Comparison of ENCODE assay signal across 11 mouse cellular contexts in the genomic region with DNA sequence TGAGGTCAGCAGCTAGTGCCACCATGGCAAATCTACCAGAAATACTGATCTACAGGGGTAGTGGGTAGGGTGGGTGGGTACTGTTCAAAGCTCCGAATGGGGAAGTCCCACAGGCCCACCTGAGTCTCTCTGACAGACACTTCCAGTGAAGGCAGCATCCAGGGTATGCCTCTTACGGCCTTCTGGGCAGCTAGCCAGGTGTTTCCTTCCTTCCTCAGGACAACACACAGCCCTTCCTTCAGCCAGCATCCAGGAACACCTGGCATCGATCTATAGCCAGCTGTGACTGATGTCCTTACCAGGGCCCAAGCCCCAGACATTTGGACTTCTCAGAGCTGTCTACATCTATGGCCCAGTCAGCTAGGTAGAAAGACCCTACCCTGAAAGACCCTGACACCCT. TPM values are rescaled to one million over a fixed set of nuclear protein-coding genes. Genes with fewer than 3 reads are reported as not detected.
DNase-seq lines count a peak whose midpoint lies in the region; ATAC-seq and TF ChIP-seq lines count a peak whose summit lies in the region.
"Had no signal": no experiment of that assay in that cellular context is flagged by ENCODE, and none has a peak within 500 bp of the region (broad histone marks: within the 10 kb centered on the region; RNA-seq: fewer than 3 reads in every experiment).

No protein-coding gene starts in this region.

- no peak for ATAC-seq in stomach, postnatal 0 days (ENCODE audit: low FRiP score, low TSS enrichment)

- no peak overlapping the region for H3K4me3 ChIP-seq in stomach, postnatal 0 days (ENCODE audit: low read depth, low read length)
- H3K4me3 ChIP-seq in hindbrain, embryonic 10.5 days, result no peak overlapping the region
- H3K4me3 ChIP-seq: hindbrain, embryonic 15.5 days; lung, embryonic 15.5 days had no signal

- H3K27me3 ChIP-seq in stomach, postnatal 0 days (ENCODE audit: control insufficient read depth, insufficient read depth, low read length), result no peaks in the 10 kb centered on the region
- peaks cover 4% of the 10 kb centered on the region; the same call in 1 of the 2 replicates for H3K27me3 ChIP-seq in hindbrain, embryonic 10.5 days (ENCODE audit: insufficient read depth, poor library complexity, severe bottlenecking)
- H3K27me3 ChIP-seq: hindbrain, embryonic 15.5 days; lung, embryonic 15.5 days had no signal

- peak; percentile 37 to 65 for DNase-seq in heart, adult 9 months (ENCODE audit: low spot score in 2 of 2)
- DNase-seq in heart, adult 8-10 months (ENCODE audit: low spot score), result no peak
- peak; percentile 8 for DNase-seq in thymus, postnatal 4 days
- no peak for DNase-seq in thymus, adult 18-20 months
- peak; percentile 71 for DNase-seq in kidney, postnatal 10 days
- DNase-seq in stomach, postnatal 0 days (ENCODE audit: low spot score), result peak; percentile 15
- DNase-seq in hindbrain, embryonic 10.5 days (ENCODE audit: low spot score), result no peak
- no peak for DNase-seq in thymus, postnatal 10 days (ENCODE audit: low spot score in 2 of 2)

- no peaks in the 10 kb centered on the region for H3K9me3 ChIP-seq in stomach, postnatal 0 days (ENCODE audit: control insufficient read depth, low read length)
- no peaks in the 10 kb centered on the region for H3K9me3 ChIP-seq in hindbrain, embryonic 10.5 days
- H3K9me3 ChIP-seq: G1E; hindbrain, embryonic 15.5 days; lung, embryonic 15.5 days had no signal

- H3K27ac ChIP-seq in stomach, postnatal 0 days (replicated peaks), result no peak overlapping the region
- no peak overlapping the region for H3K27ac ChIP-seq in hindbrain, embryonic 10.5 days
- H3K27ac ChIP-seq: hindbrain, embryonic 15.5 days had no signal

- H3K36me3 ChIP-seq in stomach, postnatal 0 days (ENCODE audit: control insufficient read depth, insufficient read depth, low read length), result peaks cover 4% of the 10 kb centered on the region
- peaks cover 52% of the 10 kb centered on the region for H3K36me3 ChIP-seq in hindbrain, embryonic 10.5 days

- peaks cover 21% of the 10 kb centered on the region for H3K4me1 ChIP-seq in stomach, postnatal 0 days (replicated peaks; ENCODE audit: control insufficient read depth, insufficient read depth)
- H3K4me1 ChIP-seq in hindbrain, embryonic 10.5 days (replicated peaks), result peaks cover 39% of the 10 kb centered on the region

- WGBS in stomach, postnatal 0 days, result 62% methylated on average over 3 of the region's 3 CpGs
- 80% methylated on average over 3 of the region's 3 CpGs for WGBS in hindbrain, embryonic 10.5 days

- TF ChIP-seq CTCF in stomach, postnatal 0 days (IDR thresholded peaks at IDR 0.05; ENCODE audit: low read depth), result no peak

- no peak overlapping the region for H3K9ac ChIP-seq in stomach, postnatal 0 days (ENCODE audit: low read length)
- H3K9ac ChIP-seq: hindbrain, embryonic 15.5 days; lung, embryonic 15.5 days had no signal

- H3K4me2 ChIP-seq in stomach, postnatal 0 days (replicated peaks; ENCODE audit: low read depth), result no peak overlapping the region
- H3K4me2 ChIP-seq: hindbrain, embryonic 15.5 days; lung, embryonic 15.5 days had no signal

- TF ChIP-seq EP300 in stomach, postnatal 0 days (optimal IDR thresholded peaks at IDR 0.05), result no peak

RNA-seq across cellular contexts. Expression of gene Mxd4, which starts 5.0 kb away (rescaled TPM):
- 10 to 100 TPM; 51.9 to 65.0 (median 59.6) TPM for total RNA-seq in heart, adult 8-10 months (2022)
- 20.1 and 21.2 TPM in 2 replicates for polyA plus RNA-seq in stomach, postnatal 0 days (2015; fragmentation: Nextera tagmentation; extraction: Ambion mirVana)
- polyA plus RNA-seq in hindbrain, embryonic 10.5 days (2016; fragmentation: Nextera tagmentation; extraction: Ambion mirVana), result 21.6 and 26.3 TPM in 2 replicates

RNA-seq across cellular contexts. Expression of gene Haus3, which starts 13.2 kb away (rescaled TPM):
- 1 to 10 TPM; 2.9 to 5.4 (median 3.2) TPM for total RNA-seq in heart, adult 8-10 months (2022)
- 10.8 and 12.3 TPM in 2 replicates for polyA plus RNA-seq in stomach, postnatal 0 days (2015; fragmentation: Nextera tagmentation; extraction: Ambion mirVana)
- 35.0 and 46.0 TPM in 2 replicates for polyA plus RNA-seq in hindbrain, embryonic 10.5 days (2016; fragmentation: Nextera tagmentation; extraction: Ambion mirVana)

RNA-seq across cellular contexts. Expression of gene Poln, which starts 13.2 kb away (rescaled TPM):
- total RNA-seq in heart, adult 8-10 months (2022), result 10 to 100 TPM in 2 of 4 experiments, 1 to 10 TPM in 2; 8.6 to 13.7 (median 9.6) TPM
- polyA plus RNA-seq in stomach, postnatal 0 days (2015; fragmentation: Nextera tagmentation; extraction: Ambion mirVana), result 0.07 and 0.19 TPM in 2 replicates
- 0.54 and 0.56 TPM in 2 replicates for polyA plus RNA-seq in hindbrain, embryonic 10.5 days (2016; fragmentation: Nextera tagmentation; extraction: Ambion mirVana)
- polyA plus RNA-seq: G1E had no signal

Comparison
In these comparisons a context has a peak if more than half of its experiments do, and no peak if none do; other contexts are left out.
1. DNase-seq: peak in heart, adult 9 months (2 of 2), thymus, postnatal 4 days (single experiment), kidney, postnatal 10 days (single experiment) and stomach, postnatal 0 days (single experiment); none in heart, adult 8-10 months (single experiment), thymus, adult 18-20 months (0 of 2), hindbrain, embryonic 10.5 days (single experiment) and thymus, postnatal 10 days (0 of 2).